Mouse (Mus musculus) spleen, postnatal 36 days (tissue): ENCODE results near the gene Fam120a.

Experiments used
- DNase-seq, 2 experiments: peaks; one replicate each; pipeline ENCODE4 v3.0.0; 2022; ENCODE audit warnings: low spot score in 2 of 2, mixed read lengths in 1 of 2

Fam120a gene

DNA sequence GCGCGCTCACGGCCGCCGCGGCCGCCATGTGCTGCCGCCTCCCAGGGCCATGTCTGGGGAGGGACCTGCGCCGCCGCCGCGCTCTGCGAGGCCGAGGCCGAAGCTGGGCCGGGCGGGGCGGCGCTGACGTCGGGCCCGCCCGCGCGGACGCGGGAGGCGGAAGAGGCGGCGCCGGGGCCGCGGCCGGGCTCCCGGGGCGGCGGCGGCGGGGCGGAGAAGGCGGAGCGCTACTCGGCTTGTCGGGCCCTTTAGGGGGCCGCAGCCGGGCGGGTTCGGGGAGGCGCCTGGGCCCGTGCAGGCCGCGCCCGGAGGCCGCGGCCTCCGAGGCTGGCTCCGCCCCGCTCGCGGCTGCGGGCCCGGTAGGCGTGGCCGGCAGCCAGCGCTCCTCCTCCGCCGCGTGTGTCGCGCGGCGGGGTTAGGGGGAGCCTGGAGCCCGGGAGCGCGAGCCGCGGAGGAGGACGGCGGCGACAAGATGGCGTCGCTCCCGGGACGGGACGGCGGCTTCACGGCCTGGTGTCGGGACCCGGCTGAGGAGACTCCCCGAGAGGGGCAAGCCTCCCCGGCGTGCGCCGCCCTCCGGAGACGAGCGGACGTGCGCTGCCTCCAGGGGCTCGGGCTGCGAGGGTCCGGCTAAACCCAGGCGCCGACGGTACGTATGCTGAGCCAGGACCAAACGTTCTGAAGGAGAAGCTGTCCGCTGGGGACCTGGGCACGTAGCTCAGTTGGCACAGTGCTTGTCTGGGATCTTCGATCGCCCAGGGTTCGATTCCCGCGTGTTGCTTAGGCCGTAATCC, at the start of gene Fam120a:
Fam120a (minus strand) TSS at position 62 of the 794 bp plus-strand sequence.
- peak; percentile 84 for DNase-seq

DNA sequence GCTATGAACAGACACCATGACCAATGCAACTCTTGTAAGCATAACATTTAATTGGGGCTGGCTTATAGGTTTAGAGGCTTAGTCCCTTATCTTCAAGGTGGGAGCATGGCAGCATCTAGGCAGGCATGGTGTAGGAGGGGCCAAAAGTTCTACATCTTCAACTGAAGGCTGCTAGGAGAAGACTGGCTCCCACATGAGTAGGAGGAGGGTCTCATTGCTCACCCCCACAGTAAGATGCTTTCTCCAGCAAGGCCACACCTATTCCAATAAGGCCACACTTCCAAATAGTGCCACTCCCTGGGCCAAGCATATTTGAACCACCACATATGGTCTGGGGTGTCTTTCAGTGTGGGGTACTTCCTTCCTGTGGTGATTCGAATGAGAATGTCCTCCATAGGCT, 49.6 kb upstream of the Fam120a start:
- no peak for DNase-seq

DNA sequence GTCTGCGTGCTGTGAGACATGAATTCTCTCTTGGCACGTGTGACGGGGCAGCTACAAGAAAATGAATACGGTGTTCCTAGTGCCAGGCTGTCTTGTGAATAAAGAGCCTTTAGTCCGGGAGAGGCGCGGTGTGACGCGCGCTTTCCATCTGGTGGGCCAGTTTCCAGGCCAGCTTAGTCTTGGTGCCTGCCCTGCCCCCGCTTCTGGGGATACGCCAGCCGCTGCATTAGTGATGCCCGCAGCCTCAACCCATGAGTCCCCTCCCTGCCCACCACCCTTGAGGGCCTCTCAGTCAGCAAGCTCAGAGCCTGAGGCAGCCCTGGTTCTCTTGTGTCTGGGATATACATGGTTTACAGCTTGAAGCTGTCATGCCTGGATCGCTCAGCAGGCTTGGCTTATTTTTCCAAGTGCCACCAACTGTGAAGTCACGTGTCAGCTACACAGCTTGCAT, 48.5 kb upstream of the Fam120a start:
- peak in 1 of 2 experiments; percentile 11 for DNase-seq

DNA sequence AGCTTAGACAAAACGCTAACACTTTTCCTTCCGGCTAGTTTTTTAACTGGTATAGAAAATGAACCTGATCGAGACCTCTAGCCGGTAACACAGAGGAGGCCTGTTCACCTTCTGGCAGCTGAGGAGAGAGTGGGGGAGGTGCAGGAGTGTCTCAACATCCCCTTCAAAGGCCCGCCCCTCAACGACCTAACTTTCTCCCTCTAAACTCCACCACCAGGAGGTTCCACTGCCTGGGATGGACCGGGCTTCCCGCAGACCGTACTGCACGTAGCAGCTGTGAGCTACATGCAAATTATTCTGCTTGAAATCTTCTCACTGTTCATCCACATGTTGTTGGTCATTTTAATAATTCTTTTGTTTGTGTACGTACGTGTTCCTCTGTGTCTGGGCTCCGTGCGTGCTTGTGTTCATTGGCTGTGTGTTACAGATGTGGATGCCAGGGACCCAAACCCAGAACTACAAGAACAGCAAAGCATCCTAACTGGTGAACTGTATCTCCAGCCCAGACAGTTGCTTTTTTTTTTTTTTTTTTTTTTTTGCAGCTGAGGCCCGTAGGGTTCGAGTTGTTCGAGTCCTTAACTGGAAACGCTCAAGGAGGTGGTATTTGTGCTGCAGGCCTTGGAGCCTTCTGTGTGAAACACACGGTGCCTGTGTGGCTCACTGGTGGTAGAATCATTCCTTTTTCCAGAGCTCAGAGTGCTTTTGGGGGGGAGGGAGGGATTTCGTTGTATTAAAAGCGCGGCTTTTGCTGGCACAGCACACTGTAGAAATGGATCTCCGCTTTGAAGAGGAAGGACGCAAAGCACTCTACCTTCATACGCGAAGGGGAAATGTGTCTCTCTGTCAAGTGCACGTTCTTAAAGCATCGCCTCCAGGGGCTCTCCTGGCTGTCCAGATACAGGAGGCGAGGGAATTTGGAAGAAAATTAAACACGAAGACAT, 47.8 kb upstream of the Fam120a start:
- peak; percentile 48 to 53 for DNase-seq

DNA sequence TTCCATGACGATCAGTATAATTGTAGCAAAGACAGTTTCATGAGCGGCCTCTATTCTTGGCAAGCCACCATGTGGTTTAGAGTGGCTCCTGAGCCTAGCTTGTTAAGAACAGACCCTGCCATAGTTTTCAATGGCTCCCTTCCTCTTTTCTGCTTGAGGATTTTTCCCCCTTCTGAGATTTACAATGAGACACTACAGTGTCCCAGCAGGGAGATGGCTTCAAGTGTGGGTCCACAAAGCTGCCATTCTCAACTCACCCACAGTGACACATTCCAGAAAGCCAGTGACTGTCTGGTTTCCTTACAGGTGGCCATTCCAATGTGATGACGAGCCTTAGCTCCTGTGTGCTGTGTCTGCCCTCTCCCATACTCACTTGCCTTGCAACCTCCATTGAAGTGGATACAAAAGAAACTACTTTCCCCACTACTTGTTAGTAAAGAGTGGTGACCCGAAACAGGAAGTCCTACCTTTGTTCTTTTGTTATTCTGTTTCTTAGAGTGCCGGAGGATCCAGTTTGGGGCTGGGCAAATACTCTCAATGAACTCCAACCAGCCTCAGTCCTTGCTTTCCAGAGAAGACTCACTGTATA, 45.5 kb upstream of the Fam120a start:
- no peak for DNase-seq

DNA sequence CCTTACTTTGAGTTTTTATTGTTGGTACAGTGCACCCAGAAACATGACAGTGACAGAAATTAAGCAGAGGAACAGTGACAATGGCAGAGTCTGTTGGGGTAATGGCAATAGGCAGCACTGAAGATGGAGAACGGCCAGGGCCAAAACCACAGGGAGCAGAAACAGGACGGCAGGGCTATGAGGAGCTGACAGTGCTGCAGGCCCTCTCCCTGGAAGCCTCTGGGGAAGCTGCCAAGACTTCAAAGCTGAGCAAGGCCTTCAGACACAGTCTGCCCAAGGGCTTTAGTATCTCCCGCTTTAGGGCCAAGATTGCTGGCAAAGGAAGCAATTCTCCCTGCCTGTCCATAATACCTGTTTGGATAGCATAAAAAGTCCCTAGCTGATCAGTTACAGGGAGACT, 33.9 kb upstream of the Fam120a start:
- no peak for DNase-seq

DNA sequence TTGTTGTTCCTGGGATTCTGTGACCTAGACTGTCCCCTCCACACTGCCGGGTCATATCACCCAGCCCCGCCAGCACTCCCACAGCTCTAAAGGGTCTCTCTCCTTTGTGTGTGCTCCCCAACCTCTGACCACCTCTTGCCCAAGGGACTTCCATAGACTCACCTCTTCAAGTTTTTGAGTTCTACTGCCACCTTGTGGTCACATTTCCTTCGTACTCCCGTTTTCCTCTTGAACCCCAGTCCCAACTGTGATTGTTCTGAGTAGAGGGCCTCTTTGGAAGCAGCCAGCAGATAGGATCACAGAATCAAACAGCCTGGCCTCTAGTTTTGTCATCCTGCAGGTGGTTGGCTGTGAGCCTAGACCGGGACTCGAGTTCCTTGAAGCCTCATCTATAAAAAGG, 30.8 kb upstream of the Fam120a start:
- DNase-seq = peak; percentile 44 to 60

DNA sequence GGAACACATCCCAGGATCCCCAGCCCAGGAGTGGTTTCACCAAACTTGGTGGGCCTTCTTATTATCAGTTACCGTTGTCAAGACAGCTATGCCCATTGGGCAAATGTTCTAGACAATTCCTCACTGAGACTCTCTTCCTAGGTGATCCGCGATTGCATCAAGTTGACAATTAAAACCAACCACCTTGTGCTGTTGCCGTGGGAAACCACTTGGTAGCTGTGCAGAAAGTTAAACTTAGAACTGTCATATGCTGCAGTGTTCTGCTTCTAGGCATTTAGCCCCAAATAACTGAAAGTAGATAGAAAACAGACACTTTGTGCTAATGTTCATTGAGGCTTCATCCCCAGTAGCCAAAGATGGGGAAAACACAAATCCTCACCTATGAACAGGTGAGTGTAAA, 28.9 kb upstream of the Fam120a start:
- DNase-seq = no peak

DNA sequence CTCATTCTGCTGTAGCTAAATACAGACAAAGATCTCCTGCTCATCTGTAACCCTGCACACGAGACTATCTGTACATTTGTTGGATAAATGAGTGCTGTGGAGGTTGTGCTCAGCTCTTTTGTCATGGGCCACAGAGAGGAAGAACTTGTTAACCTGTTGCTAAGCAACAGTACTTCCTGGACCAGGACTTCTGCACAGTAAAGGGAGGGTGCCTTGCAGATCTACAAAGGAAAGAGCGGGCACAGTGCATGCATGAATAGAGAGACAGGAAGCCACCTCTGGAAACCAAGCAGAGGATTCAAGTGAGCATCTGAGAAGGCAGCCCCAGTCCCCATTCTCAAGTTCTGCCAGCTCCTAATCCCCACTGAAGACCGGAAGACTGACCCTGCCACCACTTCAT, 27.1 kb upstream of the Fam120a start:
- DNase-seq = peak; percentile 25 to 41

DNA sequence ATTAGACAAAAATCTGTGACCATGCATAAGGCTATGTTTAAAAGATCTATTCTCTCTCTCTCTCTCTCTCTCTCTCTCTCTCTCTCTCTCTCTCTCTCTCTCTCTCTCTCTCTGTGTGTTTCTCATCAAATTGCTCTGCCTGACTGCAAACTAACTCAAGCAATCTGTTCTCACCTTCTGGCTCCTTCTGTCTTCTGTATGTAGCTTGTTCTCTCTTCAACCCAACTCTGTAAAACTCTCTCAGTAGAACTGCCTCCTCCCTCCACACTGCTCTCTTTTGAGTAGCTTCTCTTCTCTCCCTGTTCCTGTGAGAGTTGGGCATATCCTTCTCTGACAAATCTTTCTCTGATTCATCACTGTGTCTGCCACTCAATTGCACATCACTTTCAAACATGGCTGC, 25.1 kb upstream of the Fam120a start:
- DNase-seq = no peak

DNA sequence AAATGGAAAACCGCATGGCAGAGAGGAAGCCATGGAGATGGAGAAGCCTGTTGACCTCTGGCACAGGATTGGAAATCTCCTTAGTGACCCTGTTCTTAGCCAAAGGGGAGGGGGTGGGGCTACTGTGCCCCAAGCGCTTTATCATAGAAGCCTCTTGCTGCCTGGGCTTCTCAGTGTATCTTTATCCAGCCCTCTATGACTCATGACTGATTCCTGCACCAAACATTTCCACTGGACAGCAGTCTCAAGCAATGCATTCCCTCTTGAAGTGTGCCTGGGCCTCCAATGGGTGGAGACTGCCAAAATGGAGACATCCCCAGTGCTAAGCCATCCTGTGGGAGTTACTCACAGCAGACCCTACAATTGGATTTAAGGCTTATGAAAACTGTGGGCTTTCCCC, 22.3 kb upstream of the Fam120a start:
- no peak for DNase-seq

DNA sequence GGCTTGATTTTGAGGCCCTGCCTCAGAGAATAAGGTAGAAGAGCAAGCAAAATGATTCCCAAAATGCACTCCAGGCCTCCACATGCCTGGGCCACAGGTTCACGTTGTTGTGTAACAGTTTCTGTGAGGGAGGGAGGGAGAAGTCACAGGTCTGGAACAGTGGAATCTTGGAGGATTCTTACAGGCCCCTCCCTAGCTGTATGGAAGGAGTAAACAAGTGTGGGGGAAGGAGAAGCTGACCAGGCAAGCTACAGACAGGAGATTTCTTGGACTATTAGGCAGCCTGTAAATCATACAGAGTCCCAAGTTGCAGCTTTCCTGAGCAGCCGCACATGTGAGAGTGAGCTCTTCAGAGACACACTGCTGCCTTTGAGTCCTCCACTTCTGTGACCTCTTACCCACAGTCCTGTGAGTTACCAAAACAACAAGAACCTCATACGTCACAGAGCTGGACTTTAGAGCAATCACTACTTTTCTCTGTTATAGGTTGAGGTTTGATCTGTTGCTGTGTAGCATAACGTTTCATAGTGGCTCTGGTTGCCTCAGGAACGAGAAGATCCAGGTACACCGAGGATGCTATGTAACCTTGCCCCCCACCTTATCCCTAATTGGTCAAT, 14.8 kb upstream of the Fam120a start:
- DNase-seq = no peak

DNA sequence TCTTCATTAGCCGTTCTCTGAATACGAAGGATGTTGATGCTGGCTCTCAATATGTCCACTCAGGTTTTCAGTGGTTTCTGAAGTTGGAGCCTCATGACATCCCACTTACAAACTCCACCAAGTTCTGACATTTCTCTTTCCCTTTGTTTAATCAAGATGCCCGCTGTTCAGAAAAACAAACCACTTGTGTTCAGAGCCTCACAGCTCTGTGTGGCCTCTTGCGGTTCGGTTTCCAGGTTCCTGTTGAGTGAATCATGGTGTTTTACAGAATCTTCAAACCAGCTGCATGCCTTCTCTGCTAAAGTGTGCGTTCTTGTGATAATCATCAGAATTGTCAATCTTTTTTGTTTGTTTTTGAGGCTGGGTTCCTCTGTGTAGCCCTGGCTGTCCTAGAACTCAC, 11.3 kb upstream of the Fam120a start:
- DNase-seq = no peak

DNA sequence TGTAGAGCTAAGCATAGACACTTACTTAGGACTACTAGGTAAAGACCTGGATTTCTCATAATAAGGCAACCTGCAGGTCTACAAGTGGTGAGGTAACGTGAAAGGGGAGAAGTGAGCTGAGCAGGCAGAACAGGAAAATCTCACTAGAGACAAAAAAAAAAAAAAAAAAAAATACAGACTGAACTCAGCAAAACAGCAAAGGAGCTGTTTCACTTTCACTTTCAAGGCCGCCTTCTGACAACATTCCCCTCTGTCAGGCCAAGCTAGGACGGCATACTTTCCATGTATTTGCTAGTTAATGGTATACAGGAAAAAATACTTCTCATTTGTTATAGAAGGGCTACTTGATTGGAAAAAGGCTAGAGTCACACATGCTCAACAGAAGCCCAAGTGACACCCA, 10.0 kb upstream of the Fam120a start:
- peak in 1 of 2 experiments; percentile 24 for DNase-seq

DNA sequence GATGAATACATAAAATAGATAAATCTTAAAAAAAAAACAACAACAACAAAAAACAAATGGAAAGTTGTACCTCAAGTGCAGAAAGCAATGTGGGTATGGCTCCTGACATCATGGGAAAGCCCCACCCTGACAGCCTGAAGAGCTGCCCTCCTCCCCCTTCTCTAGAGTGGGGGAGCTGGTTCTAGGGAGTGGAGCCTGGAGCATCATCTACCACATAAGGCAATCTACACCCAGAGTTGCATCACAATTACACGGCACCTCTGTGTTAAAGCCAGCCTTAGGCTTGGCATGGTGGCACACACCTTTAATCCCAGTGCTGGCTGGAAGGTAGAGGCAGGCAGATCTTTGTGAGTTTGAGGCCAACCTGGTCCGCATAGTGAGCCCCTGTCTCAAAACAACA, 6.9 kb upstream of the Fam120a start:
- no peak for DNase-seq

DNA sequence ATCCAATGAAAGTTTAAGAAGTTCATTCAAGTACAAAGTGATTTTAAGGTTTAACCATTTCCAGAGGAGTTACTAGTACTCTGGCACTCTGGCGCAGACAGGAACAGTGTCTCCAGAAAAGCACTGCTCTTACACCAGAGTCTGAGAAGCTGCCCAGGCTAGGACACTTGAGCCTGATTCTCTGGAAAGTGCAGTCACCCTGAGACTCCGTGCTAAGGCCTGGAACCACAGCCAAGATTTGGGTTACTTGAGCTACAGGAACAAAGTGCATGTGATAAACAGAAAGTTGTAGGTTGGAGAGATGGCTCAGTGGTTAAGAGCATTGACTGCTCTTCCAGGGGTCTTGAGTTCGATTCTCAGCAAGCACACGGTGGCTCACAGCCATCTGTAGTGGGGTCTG, 6.4 kb upstream of the Fam120a start:
- DNase-seq = no peak

DNA sequence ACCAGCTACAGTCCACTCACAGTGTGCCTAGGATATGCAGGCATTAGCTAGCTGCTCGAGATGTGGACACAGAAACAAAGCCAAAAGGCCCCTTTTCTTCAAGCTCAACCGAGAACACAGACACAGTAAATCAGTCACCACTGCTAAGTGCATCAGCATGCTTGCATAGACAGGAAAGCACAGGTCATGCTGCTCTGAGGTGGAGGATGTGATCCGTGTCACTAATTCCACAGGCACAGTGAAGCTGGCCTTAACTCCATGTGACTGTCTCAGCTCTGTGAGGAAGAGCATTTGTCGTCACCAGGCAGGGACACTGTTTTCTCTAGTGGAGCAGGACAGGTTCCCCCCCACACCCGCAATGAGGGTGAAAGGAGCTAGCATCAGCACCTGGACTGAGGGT, 5.4 kb upstream of the Fam120a start:
- DNase-seq = no peak

DNA sequence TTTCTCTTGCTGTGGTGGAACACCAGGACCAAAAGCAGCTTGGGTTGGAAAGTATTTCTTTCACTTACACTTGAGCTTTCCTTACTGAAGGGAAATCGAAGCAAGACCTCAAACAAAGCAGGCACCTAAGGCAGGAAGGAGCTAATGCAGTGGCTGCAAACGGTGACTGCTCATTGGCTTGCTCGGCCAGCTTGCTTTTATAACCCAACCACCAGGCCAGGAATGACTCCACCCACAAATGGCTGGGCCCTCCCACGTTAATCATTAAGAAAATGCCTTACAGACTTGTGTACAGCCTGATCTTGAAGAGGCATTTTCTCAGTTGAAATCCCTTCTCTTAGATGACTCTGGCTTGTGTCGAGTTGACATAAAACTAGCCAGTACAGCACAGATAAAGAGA, 3.2 kb upstream of the Fam120a start:
- DNase-seq = peak; percentile 13 to 42

DNA sequence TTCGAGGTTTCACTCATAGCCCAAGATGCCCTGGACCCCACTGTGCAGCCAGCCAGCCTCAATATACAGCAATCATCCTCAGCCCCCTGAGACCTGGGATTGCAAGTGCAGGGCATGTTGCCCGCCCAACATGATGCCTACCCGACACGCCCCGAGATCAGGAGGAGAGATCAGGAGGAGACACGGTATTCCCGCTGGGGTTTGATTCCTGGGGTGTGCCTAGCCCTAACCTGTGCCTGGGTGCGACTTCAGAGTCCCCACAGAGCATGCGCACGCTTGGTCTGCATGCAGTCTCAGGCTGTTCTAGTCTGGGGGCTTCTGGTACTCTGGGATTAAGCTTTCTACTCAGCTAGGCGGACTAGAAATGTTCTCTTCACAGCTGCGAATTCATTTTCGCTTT, 2.7 kb upstream of the Fam120a start:
- no peak for DNase-seq

DNA sequence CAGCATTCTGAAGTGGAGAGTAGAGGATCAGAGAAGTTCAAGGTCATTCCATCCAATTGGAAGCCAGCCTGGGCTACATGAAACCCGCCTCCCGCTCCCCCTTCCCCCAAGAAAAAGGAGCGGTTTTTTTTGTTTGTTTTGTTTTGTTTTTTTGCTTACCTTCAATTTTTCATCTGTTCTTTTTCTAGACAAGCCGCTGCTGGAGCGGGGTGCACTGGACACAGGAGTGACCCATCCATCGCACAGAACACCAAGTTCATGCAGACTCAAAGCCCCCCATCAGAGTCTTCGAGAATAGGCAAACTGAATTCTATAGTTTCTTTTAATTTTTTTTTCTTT, 902 bp upstream of the Fam120a start:
- DNase-seq = no peak

DNA sequence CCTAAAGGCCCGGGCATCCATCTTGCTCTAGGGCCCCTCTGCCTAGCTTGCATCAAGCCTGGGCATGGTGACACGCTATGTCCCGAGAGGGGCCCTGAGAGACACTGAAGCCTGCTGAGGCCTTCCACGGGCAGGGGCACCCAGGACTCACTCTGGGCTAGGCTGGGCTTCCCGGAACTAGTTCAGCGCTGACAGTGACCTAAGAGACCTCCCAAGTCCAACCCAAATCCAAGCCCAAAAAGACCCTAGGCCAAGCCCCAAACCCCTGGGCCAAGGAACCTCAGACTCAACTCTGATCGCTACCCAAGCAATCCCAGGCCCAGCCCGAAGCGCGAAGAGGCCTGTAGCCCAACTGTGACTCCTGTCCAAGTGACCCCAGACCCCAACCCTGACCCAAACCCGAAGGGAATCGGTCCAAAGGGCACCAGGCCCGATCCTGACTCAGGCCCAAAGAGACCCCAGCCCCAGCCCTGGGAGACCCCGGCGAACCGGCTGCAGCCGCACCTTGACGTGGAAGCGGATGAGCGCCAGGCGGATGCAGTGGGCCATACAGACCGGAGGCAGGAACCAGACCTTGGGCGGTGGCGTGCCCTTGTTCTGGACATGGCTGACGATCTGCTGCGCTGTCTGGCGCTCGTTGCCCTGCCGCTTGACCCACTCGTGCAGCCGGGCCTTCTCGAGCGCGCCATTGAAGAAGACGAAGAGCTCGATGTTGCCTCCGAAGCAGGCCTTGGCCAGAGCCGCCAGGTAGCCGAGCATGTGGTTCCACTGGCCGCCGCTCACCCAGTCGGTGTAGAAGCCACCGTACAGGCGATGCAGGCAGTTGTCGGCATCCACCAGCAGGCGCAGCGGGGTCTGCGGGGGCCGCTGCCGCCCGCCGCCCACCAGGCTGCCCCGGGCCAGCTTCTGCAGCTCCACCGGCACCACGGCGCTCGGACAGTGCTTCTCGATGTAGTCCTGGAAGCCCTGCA, 681 bp downstream of the Fam120a start:
- peak; percentile 41 to 52 for DNase-seq
